Mouse (Mus musculus) brain, embryonic 14.5 days (tissue): ENCODE measurements around the gene Ptprt. TPM values are rescaled to one million over a fixed set of nuclear protein-coding genes. Genes with fewer than 3 reads are reported as not detected.

Experiments
- DNase-seq: peaks from one replicate; pipeline ENCODE4 v3.0.0-alpha.2; 2011; ENCODE audit warnings: low read depth
- CTCF ChIP-seq: fragments of 200-500 bp; IDR thresholded peaks from 2 replicates; pipeline ENCODE4 v1.5.1; 2012; ENCODE audit warnings: inconsistent platforms, mild to moderate bottlenecking, moderate library complexity, borderline replicate concordance; ENCODE audit not compliant: insufficient read depth, insufficient read length; ENCODE audit errors: extremely low read depth
- POLR2A ChIP-seq: fragments of 200-500 bp; IDR thresholded peaks from 2 replicates; pipeline ENCODE4 v1.6.1; 2012; ENCODE audit warnings: mild to moderate bottlenecking, inconsistent platforms, borderline replicate concordance; ENCODE audit not compliant: poor library complexity, insufficient read depth, insufficient read length, severe bottlenecking; ENCODE audit errors: extremely low read depth
- polyA plus RNA-seq: library from polyadenylated mRNA; depleted of rRNA; stranded (reverse); fragments of >200 nt; gene quantifications from 2 replicates; pipeline ENCODE4 v1.2.3, GENCODE M21; 2012

Gene Ptprt
- polyA plus RNA-seq, 1 experiment: 14.8 TPM

- peak; percentile 72 for DNase-seq
- TF ChIP-seq POLR2A: no peak
- TF ChIP-seq CTCF: no peak
These were observed 22.3 kb downstream of the Ptprt start for GRCm38 (mm10) chr2:162638676-162639075.

GRCm38 (mm10) chr2:162637537-162637936 is 23.4 kb downstream of the Ptprt start:
- no peak for TF ChIP-seq CTCF
- DNase-seq: peak; percentile 44

GRCm38 (mm10) chr2:162636387-162637009 is 24.4 kb downstream of the Ptprt start:
- TF ChIP-seq CTCF (no peak), POLR2A (no peak)
- DNase-seq: peak; percentile 90

GRCm38 (mm10) chr2:162634901-162635300 is 26.0 kb downstream of the Ptprt start:
- no peak for TF ChIP-seq CTCF
- TF ChIP-seq POLR2A: no peak
- no peak for DNase-seq

- DNase-seq: no peak
- no peak for TF ChIP-seq CTCF
- TF ChIP-seq POLR2A: no peak
These were observed 34.9 kb downstream of the Ptprt start for GRCm38 (mm10) chr2:162626076-162626475.

GRCm38 (mm10) chr2:162624707-162625106 is 36.2 kb downstream of the Ptprt start:
- DNase-seq: no peak
- TF ChIP-seq CTCF (no peak), POLR2A (no peak)

- TF ChIP-seq POLR2A: no peak
- TF ChIP-seq CTCF: no peak
- DNase-seq: no peak
These were observed 46.7 kb downstream of the Ptprt start for GRCm38 (mm10) chr2:162614256-162614655.

- no peak for TF ChIP-seq POLR2A
- TF ChIP-seq CTCF: no peak; the same call in 1 of the 2 replicates
- no peak for DNase-seq
These were observed 47.5 kb downstream of the Ptprt start for GRCm38 (mm10) chr2:162613480-162613879.

GRCm38 (mm10) chr2:162602721-162603120 is 58.2 kb downstream of the Ptprt start:
- no peak for DNase-seq
- TF ChIP-seq POLR2A (no peak), CTCF (no peak)

- DNase-seq: peak; percentile 25
- no peak for TF ChIP-seq POLR2A
- no peak for TF ChIP-seq CTCF
These were observed 69.6 kb downstream of the Ptprt start for GRCm38 (mm10) chr2:162591388-162591787.

- no peak for TF ChIP-seq CTCF
These were observed 79.3 kb downstream of the Ptprt start for GRCm38 (mm10) chr2:162581651-162582050.

GRCm38 (mm10) chr2:162577819-162578218 is 83.1 kb downstream of the Ptprt start:
- no peak for DNase-seq
- TF ChIP-seq CTCF (no peak), POLR2A (no peak)

More at GRCm38 (mm10) chr2:162581651-162582050, 79.3 kb downstream of the Ptprt start:
- DNase-seq: no peak
